Mouse (Mus musculus): ENCODE data around the gene Padi1.

DNA sequence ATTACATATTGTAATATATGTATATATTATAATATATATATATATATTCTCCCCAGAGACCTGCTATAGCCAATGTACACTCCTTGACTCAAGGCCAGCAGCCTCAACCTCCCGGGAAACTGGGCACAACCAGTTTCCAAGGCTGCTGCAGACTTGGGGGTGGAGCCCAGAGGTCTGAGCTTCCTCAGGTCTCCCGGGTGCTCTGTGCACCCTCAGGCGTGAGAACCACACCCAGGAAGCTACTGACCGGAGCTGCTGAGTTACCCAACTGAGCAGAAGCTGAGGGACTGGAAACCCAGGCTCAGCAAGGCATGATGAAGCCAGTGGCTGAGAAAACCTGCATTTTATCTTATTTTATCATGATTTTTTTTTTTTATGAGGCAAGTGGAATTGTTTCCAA lies 74.5 kb downstream of the Padi1 start:
- TF ChIP-seq POLR2A (IDR thresholded peaks at IDR 0.05; ENCODE audit: extremely low read depth, insufficient read depth, low read length) (no peak), CTCF (IDR thresholded peaks at IDR 0.05; ENCODE audit: extremely low read depth, insufficient read depth, low read length) (no peak)

Data from cortical plate, adult 2 months (tissue).